Mouse (Mus musculus) intestine, embryonic 15.5 days (tissue): ENCODE results near the gene 2200002D01Rik. TPM values are rescaled to one million over a fixed set of nuclear protein-coding genes. Genes with fewer than 3 reads are reported as not detected.
"Not testable (repeated sequence)": the region's sequence is repeated elsewhere in the genome, so short reads cannot be mapped to it uniquely, and the experiment has no call there.

ENCODE experiments used
- ATAC-seq: fragments of 200-750 bp; cut with Nextera tagmentation; 2 replicates; pipeline ENCODE4 v1.8.0; 2017; ENCODE audit warnings: moderate TSS enrichment, moderate library complexity
- H3K27ac ChIP-seq: fragments of 300-500 bp; sonication (generic); 2 replicates; pipeline ENCODE4 v1.5.1; 2015; ENCODE audit warnings: mild to moderate bottlenecking, inconsistent platforms
- H3K27me3 ChIP-seq: fragments of 300-500 bp; sonication (generic); replicated peaks from 2 replicates; pipeline ENCODE4 v1.6.1; 2015; ENCODE audit warnings: inconsistent platforms
- H3K36me3 ChIP-seq: fragments of 300-500 bp; sonication (generic); 2 replicates; pipeline ENCODE4 v1.6.1; 2015; ENCODE audit warnings: inconsistent platforms
- H3K4me1 ChIP-seq: fragments of 300-500 bp; sonication (generic); replicated peaks from 2 replicates; pipeline ENCODE4 v1.6.1; 2015; ENCODE audit warnings: inconsistent platforms
- H3K4me2 ChIP-seq: fragments of 300-500 bp; sonication (generic); replicated peaks from 2 replicates; pipeline ENCODE4 v1.6.1; 2015; ENCODE audit warnings: mild to moderate bottlenecking, inconsistent platforms
- H3K4me3 ChIP-seq: fragments of 300-500 bp; sonication (generic); replicated peaks from 2 replicates; pipeline ENCODE4 v1.5.1; 2015; ENCODE audit warnings: inconsistent platforms
- H3K9ac ChIP-seq: fragments of 300-500 bp; sonication (generic); 2 replicates; pipeline ENCODE4 v1.6.1; 2015; ENCODE audit warnings: inconsistent platforms
- H3K9me3 ChIP-seq: fragments of 300-500 bp; sonication (generic); 2 replicates; pipeline ENCODE4 v1.6.1; 2016; ENCODE audit warnings: inconsistent platforms
- WGBS: fragments of 180-500 bp; shearing (Covaris S2); methylation state at CpG from one replicate; pipeline ENCODE4 v1.1.7; 2015; 5-methylcytosine and 5-hydroxymethylcytosine counted together
- polyA plus RNA-seq: library from polyadenylated mRNA; unstranded; fragments of >200 nt; fragmentation: Nextera tagmentation; extraction: Ambion mirVana; gene quantifications from 2 replicates; pipeline ENCODE4 v1.2.1, GENCODE M21; 2015

The 2200002D01Rik gene
- polyA plus RNA-seq, 1 experiment from 2014 or later, result 178 TPM

GRCm38 (mm10) chr7:29247314-29247700, 959 bp downstream of the 2200002D01Rik start:
- H3K4me3 ChIP-seq, result peak overlapping the region; percentile 43
- no peaks in the 10 kb centered on the region for H3K27me3 ChIP-seq
- H3K9me3 ChIP-seq, result no peaks in the 10 kb centered on the region
- 30% methylated on average over 16 of the region's 16 CpGs for WGBS
- peak overlapping the region; percentile 82 for H3K27ac ChIP-seq
- no peak for ATAC-seq
- H3K36me3 ChIP-seq, result peaks cover 8% of the 10 kb centered on the region; the same call in 1 of the 2 replicates
- H3K4me1 ChIP-seq, result peaks cover 21% of the 10 kb centered on the region
- peak overlapping the region; percentile 56 for H3K4me2 ChIP-seq
- H3K9ac ChIP-seq, result peak overlapping the region; percentile 59

GRCm38 (mm10) chr7:29246619-29247313, 1.5 kb downstream of the 2200002D01Rik start:
- no peaks in the 10 kb centered on the region for H3K27me3 ChIP-seq
- H3K9ac ChIP-seq, result peak overlapping the region; percentile 59
- H3K9me3 ChIP-seq, result no peaks in the 10 kb centered on the region
- peak overlapping the region; percentile 43 for H3K4me3 ChIP-seq
- peak overlapping the region; percentile 66; the same call in 1 of the 2 replicates for H3K27ac ChIP-seq
- H3K4me1 ChIP-seq, result peaks cover 18% of the 10 kb centered on the region
- ATAC-seq, result no peak
- WGBS, result 69% methylated on average over 21 of the region's 21 CpGs
- peak overlapping the region; percentile 56 for H3K4me2 ChIP-seq
- H3K36me3 ChIP-seq, result peaks cover 8% of the 10 kb centered on the region; the same call in 1 of the 2 replicates

- H3K4me2 ChIP-seq, result peak overlapping the region; percentile 56
- 67% methylated on average over 5 of the region's 5 CpGs for WGBS
- peaks cover 18% of the 10 kb centered on the region for H3K4me1 ChIP-seq
- H3K9ac ChIP-seq, result no peak overlapping the region
- no peak for ATAC-seq
- no peaks in the 10 kb centered on the region for H3K27me3 ChIP-seq
- no peak overlapping the region for H3K4me3 ChIP-seq
- peak overlapping the region; percentile 44; the same call in 1 of the 2 replicates for H3K27ac ChIP-seq
- no peaks in the 10 kb centered on the region for H3K9me3 ChIP-seq
- peaks cover 8% of the 10 kb centered on the region; the same call in 1 of the 2 replicates for H3K36me3 ChIP-seq
These were observed 2.3 kb downstream of the 2200002D01Rik start for GRCm38 (mm10) chr7:29246015-29246414.

- Histone ChIP-seq H3K4me3 (no peak overlapping the region), H3K27me3 (no peaks in the 10 kb centered on the region), H3K36me3 (peaks cover 8% of the 10 kb centered on the region; the same call in 1 of the 2 replicates), H3K9me3 (no peaks in the 10 kb centered on the region), H3K4me2 (no peak overlapping the region), H3K9ac (no peak overlapping the region), H3K4me1 (peaks cover 18% of the 10 kb centered on the region), H3K27ac (no peak overlapping the region)
- 84% methylated on average over 7 of the region's 7 CpGs for WGBS
- ATAC-seq, result no peak
These were observed 3.4 kb downstream of the 2200002D01Rik start for GRCm38 (mm10) chr7:29244732-29245416.

GRCm38 (mm10) chr7:29238019-29238967, 10.0 kb downstream of the 2200002D01Rik start, which contains the start of gene Yif1b:
Gene Yif1b, plus strand, starts transcription at chr7:29238329.
- under 1% methylated on average over 60 of the region's 60 CpGs for WGBS
- peak within 1 kb of the TSS; percentile 59 for H3K9ac ChIP-seq
- ATAC-seq, result peak; percentile 97

GRCm38 (mm10) chr7:29237596-29237995, 10.7 kb downstream of the 2200002D01Rik start:
- H3K9ac ChIP-seq, result peak overlapping the region; percentile 11; the same call in 1 of the 2 replicates
- ATAC-seq, result peak; percentile 14; the same call in 1 of the 2 replicates
- not testable (repeated sequence) for H3K27me3 ChIP-seq, H3K4me1 ChIP-seq, H3K9me3 ChIP-seq, H3K36me3 ChIP-seq
- peak overlapping the region; percentile 51 for H3K4me2 ChIP-seq
- H3K4me3 ChIP-seq, result peak overlapping the region; percentile 22
- peak overlapping the region; percentile 74 for H3K27ac ChIP-seq
- 26% methylated on average over 6 of the region's 6 CpGs for WGBS

More at GRCm38 (mm10) chr7:29238019-29238967, 10.0 kb downstream of the 2200002D01Rik start, which contains the start of gene Yif1b:
- H3K4me1 ChIP-seq, result peaks cover 7% of the 10 kb centered on the region
- H3K4me3 ChIP-seq, result peak within 1 kb of the TSS; percentile 61
- H3K9me3 ChIP-seq, result no peaks in the 10 kb centered on the region
- no peaks in the 10 kb centered on the region for H3K36me3 ChIP-seq
- H3K4me2 ChIP-seq, result peak within 1 kb of the TSS; percentile 74
- peak within 1 kb of the TSS; percentile 74 for H3K27ac ChIP-seq
- H3K27me3 ChIP-seq, result no peaks in the 10 kb centered on the region

GRCm38 (mm10) chr7:29236593-29236992, 11.7 kb downstream of the 2200002D01Rik start:
- WGBS, result 79% methylated on average over 4 of the region's 4 CpGs
- Histone ChIP-seq H3K4me2 (no peak overlapping the region), H3K9ac (no peak overlapping the region), H3K27ac (no peak overlapping the region), H3K4me3 (no peak overlapping the region), H3K9me3 (no peaks in the 10 kb centered on the region), H3K36me3 (no peaks in the 10 kb centered on the region), H3K27me3 (no peaks in the 10 kb centered on the region; the same call in 1 of the 2 replicates), H3K4me1 (peaks cover 10% of the 10 kb centered on the region)
- ATAC-seq, result no peak

GRCm38 (mm10) chr7:29234661-29235060, 13.6 kb downstream of the 2200002D01Rik start:
- Histone ChIP-seq H3K9me3 (no peaks in the 10 kb centered on the region), H3K27me3 (peaks cover under 1% of the 10 kb centered on the region), H3K36me3 (no peaks in the 10 kb centered on the region), H3K4me3 (no peak overlapping the region), H3K4me1 (peaks cover 10% of the 10 kb centered on the region), H3K27ac (no peak overlapping the region), H3K4me2 (no peak overlapping the region), H3K9ac (no peak overlapping the region)
- ATAC-seq, result no peak
- 84% methylated on average over 5 of the region's 5 CpGs for WGBS

GRCm38 (mm10) chr7:29233745-29234144, 14.5 kb downstream of the 2200002D01Rik start:
- H3K4me1 ChIP-seq, result 0 out of 2 replicates have a peak, but pooled peaks cover 3% of the 10 kb centered on the region
- no peak overlapping the region for H3K27ac ChIP-seq
- H3K9me3 ChIP-seq, result no peaks in the 10 kb centered on the region
- H3K4me3 ChIP-seq, result no peak overlapping the region
- no peak for ATAC-seq
- H3K9ac ChIP-seq, result no peak overlapping the region
- H3K4me2 ChIP-seq, result no peak overlapping the region
- peaks cover 4% of the 10 kb centered on the region for H3K27me3 ChIP-seq
- WGBS, result 48% methylated on average over 6 of the region's 6 CpGs
- no peaks in the 10 kb centered on the region for H3K36me3 ChIP-seq

GRCm38 (mm10) chr7:29232247-29233013, 15.8 kb downstream of the 2200002D01Rik start, which contains the start of gene Kcnk6:
Gene Kcnk6, minus strand, starts transcription at chr7:29232515.
- H3K4me1 ChIP-seq, result 0 out of 2 replicates have a peak, but pooled peaks cover 3% of the 10 kb centered on the region
- peak within 1 kb of the TSS; percentile 98 for H3K4me2 ChIP-seq
- H3K27ac ChIP-seq, result no peak within 1 kb of the TSS
- H3K9ac ChIP-seq, result peak within 1 kb of the TSS; percentile 77
- WGBS, result 1% methylated on average over 62 of the region's 62 CpGs
- no peaks in the 10 kb centered on the region for H3K9me3 ChIP-seq
- peak; percentile 69 for ATAC-seq
- H3K4me3 ChIP-seq, result peak within 1 kb of the TSS; percentile 63
- H3K27me3 ChIP-seq, result peaks cover 4% of the 10 kb centered on the region
- no peaks in the 10 kb centered on the region for H3K36me3 ChIP-seq

GRCm38 (mm10) chr7:29231517-29231916, 16.7 kb downstream of the 2200002D01Rik start:
- Histone ChIP-seq H3K9me3 (no peaks in the 10 kb centered on the region), H3K27ac (no peak overlapping the region), H3K9ac (0 out of 2 replicates have a peak overlapping the region, but pooled peaks have one; percentile 77), H3K4me3 (peak overlapping the region; percentile 63), H3K4me2 (peak overlapping the region; percentile 98), H3K36me3 (no peaks in the 10 kb centered on the region), H3K27me3 (peaks cover 4% of the 10 kb centered on the region), H3K4me1 (0 out of 2 replicates have a peak, but pooled peaks cover 3% of the 10 kb centered on the region)
- 61% methylated on average over 3 of the region's 3 CpGs for WGBS
- no peak for ATAC-seq
